Mouse (Mus musculus) monocyte, adult 2 months (primary cell): Measurements from ENCODE around the gene Il1b.
A peak's percentile ranks its signal among the peaks of the same experiment; 100 is the strongest.

Experiments used
- DNase-seq, 2 experiments: peaks; one replicate each; pipeline ENCODE4 v3.0.0; 2022; ENCODE audit warnings: low spot score in 2 of 2, low read depth in 1 of 2

Gene Il1b

DNA sequence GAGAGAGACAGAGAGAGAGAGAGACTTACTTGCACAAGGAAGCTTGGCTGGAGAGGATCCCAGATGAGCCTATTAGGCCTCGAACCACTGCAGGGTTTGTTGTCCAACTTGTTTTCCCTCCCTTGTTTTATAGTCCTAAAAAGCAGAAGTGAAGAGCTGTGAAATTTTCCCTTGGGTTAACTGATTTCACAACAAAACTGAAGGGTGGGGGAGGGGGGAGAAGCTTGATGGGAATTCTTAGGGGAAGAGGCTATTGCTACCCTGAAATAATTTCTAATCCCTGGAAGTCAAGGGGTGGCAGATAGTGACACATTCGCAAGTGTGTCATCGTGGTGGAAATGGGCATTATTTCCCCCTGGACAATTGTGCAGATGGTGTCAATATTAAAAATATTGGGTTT is at the start of gene Il1b:
Gene Il1b (minus strand): TSS at position 101 of the 400 bp plus-strand sequence.
- peak; percentile 5 to 44 for DNase-seq

DNA sequence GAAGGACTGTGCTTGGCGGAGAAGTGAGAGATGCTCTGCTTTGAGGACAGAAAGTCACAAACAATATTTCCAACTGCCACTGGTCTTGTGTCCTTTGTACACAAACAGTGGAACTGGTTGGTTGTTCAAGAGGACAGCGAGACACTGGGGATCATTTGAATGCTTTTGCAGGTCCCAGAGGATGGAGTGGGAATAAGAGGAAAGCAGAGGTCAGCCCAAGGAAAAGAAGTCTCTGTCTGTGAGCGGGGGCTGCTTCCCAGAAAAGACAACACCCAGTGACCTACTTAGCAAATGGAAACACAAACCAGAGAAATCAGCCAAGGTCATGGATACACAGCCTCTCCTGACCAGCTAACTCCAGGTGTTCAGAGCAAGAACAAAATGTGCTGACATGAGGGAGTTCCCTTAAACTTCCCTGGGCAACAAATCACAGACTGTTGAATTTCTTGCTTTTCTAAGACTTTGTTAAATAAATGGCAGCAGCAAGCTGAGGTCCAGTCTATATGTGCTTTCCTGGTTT is 48.5 kb upstream of the Il1b start:
- DNase-seq = no peak

DNA sequence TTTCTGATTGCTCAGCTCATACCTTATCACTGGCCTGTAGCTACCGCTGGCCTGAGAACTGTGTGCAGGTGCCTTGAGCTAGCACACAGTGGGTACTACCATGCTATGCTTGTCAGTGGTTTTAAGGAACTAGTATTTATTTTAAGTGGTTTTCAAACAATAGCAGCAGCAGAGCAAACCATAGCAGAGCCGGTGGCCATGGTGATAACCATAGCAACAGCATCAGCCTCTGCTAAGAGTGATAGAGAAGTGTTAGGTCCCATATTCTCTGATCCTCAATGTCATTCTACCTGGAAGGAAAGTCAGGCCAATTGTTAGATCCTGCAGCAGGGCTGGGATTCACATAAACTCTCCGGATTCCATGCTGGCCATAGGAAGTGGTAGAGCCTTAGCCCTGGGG is 43.7 kb upstream of the Il1b start:
- no peak for DNase-seq

DNA sequence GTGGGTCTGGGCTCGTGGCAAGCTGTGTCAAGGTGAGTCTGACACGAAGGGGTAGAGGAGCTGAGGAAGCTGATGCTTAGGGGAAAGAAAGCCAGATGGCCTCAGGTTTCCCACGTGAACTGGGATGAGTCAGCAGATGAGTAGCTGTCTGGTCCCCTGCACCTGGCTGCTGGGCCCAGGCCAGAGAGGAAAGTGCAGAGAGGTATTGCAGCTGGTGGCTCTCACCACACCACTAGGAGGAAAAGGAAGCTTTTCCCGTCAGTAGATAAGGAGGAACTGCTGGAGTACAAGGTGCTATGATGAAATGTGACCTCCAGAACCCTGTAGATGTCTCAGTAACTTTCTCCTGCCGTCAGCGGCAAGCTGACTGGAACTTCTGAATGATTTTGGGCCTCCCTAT is 42.5 kb upstream of the Il1b start:
- DNase-seq = no peak

DNA sequence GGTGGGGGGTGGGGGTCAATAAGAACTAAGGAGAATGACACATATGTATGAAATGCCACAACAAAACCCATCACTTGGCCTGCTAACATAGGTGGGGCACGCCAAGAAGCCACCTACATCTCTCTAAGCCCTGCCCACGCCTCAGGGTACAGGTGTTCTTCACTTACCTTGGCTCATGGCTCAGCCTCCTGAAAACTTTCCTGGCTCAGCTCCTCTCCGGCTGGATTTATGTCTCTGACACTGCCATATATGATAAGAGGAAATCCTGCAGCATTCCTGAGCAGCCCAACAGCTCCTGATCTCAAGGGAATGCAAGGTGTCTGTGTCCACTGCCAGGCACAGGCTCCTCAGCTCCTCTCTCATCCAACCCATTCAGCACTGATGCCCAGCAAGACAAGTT is 40.7 kb upstream of the Il1b start:
- DNase-seq = no peak

DNA sequence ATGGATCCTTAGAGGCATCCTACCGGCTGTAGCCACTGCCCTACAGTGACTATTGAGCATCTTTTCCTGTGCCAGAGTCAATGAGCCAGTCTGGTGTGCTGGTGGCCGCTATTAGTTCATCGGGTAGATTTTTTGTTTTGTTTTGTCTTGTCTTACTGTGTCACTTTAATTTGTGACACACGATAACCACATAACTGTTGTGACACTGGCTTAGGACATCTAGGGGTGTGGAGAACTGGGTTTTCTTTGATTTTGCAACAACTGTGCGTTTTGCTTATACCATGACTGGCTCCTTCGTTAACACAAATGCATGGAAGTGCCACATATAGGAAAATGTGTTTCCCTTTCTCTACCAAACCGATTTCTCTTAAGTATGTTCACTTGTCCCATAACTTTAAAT is 39.4 kb upstream of the Il1b start:
- DNase-seq = peak in 1 of 2 experiments; percentile 6

DNA sequence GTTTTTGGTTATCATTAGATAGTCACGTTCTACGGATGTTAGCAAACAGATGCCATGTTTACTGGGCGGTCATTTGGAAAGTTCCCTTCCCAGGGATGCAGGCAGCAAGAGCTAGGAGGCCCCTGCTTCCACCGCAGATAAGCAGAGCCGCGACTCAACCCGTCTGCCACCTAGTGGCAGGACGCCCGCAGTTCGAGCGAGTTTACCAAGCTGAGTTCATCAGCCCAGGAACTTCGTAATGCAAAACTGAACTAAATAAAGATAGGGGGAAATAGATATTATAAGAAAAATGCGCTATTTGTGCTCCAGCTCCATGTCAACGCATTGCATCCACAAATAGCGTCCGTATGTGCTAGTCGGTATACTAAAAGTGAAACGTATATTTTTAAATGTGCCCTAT is 37.5 kb upstream of the Il1b start:
- peak; percentile 9 to 45 for DNase-seq

DNA sequence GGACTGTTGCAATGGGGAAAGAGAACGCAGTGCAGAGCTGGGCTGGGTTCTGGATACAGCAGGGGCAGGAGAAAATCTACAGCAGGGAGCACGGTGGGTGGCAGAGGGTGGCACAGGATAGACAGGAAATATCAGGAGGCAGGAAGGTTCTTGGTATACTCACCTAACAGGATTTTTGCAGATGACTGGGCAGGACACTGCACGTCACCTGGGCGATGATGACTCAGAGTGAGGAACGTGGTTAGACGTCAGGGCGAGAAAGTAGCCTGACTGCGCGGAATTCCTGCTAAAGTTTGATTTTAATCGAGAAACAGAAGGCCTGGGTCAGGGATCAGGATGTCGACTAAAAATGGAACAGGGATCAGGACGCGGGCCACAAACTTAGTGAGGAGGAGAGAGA is 36.7 kb upstream of the Il1b start:
- no peak for DNase-seq

DNA sequence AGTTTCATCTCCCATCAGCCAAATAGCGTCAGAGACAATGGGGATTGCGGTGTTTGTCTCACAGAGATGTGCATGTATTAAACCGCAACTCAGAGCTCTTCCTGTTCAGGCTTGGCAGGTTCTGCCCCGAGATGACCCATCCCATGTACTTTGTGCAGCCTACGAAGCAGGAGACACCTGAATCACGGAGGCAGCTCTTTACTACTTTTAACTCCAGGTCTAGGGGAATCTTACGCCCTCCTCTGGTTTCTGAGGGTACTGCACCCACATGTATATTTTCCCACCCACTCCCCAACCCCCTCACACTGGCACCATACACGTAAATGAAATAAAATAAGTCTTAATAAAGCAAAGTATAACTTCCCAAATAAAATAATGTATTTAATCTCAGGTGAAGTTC is 35.6 kb upstream of the Il1b start:
- DNase-seq = no peak

DNA sequence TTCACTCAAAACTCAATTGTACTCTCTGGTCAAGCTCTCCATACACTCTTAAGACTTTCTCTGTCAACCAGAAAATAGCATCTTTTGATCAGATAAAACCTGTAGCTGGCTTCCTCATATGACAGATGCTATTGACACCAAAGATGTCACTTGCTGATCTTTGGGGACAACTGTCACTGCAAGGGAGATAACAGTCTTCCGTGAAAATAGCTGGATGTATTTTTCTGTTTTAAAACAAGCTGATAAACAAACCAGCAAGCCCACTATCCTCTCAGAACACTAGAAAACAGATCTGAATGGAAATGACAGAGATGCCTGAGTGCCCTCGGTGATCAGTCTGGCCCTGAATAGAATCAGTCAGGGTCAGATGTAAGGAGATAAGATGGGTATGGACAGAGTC is 32.8 kb upstream of the Il1b start:
- DNase-seq = no peak

DNA sequence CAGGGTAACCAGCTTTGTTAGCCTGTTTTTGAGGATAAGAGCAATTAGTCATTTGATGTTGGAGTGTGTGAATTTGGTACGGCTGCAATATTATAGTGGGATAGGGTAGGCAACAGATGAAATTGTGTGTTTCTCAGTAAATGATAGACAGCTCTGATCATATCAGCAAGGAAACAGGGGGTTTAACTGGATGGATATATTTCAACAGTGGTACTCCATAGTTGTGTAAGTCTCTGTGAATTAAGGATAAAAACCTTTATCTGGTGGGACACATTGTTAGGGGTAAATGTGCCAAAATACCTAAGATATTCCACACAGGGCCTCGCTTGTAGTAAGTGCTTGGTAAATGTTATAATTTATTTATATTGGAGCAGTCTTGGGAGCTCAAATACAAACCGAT is 31.4 kb upstream of the Il1b start:
- DNase-seq = no peak

DNA sequence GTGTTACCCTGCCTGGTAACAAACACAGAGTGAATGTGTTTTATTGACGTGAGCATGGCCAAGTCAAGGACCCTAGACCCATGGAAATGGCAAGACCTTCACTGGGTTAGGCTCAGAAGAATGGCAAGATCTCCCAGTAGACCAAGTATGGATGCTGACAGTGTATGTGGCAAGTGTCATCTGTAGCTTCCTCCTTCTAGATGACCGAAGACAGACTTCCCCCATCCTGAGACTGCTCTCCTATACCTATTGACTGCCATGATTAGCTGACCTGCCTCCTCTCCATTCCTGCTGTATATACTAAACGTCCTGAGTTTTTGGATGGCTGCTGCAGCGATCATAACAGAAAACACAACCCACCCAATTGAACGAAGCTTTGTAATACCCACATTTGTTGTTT is 30.9 kb upstream of the Il1b start:
- DNase-seq = no peak

DNA sequence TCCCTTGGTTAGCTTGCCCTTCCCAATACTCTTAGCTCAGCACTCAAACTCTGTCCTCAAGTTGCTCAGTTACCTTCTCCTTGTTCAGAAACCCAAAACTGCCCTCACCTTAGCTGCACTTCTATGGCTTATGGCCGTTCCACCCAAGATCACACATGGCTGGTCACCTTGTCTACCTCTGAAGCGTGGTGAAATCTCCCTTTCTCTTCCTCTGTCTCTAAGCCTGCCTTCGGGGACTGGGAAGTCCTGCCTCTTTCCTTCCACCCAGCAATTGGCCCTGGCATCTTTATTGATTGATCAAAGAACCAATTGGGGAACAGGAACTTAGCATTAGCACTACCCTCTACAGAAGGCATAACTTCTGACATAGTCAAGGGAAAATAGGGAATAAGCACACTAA is 27.2 kb upstream of the Il1b start:
- DNase-seq = no peak

DNA sequence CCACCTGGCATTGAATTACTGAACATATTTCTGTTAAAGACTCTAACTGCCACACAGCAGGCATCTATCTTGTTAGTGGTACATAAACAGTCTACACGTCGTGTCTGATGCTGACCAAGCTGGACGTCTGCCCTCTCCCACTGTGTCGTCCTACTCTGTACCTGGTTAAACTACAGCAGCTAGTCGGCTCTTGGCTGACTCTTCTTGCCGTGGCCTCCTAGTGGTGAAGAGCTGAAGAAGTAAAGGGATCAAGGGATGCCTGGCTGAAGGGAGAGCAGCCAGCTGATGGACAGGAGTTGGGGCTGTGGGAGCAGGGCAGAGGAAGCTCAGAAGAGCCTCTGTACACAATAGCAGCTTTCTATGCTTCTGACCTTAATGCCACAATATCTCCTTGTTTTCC is 22.6 kb upstream of the Il1b start:
- DNase-seq = no peak

DNA sequence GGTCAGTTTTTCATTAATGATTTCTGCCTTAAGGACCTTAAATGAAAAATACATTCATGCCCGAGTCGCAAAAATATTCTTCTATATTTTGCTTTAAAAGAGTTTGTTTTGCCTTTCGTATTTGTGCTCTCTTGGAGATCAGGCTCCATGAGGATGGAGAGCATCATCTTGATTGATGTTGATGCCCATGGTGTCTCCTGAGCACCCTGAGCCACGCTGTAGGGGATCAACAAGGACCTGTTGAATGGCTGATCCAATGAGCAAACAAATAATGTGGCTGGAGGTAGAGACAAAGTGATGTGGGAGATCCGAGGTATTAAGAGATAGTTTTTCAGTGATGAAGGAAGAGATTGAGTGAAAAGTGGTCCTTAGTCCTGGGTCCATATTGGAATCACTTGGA is 19.2 kb upstream of the Il1b start:
- no peak for DNase-seq

DNA sequence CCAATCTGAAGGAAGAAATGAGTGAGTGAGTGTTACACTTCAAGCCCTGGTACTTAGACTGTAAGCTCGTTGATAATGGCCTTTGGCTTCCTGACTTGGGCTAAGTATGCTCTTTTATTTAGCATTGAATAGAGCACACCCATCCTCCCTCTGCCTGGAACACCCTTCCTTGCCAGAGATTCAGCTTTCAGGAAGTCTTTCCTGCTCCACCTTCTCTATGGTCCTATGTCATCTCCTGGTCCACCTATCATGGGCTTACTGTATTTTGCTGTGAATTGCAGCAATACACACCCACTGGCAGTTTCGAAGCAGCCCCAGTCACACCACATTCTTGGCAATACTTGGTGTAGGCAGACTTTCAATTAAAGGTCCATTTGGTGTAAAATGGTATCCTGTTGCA is 18.4 kb upstream of the Il1b start:
- DNase-seq = no peak

DNA sequence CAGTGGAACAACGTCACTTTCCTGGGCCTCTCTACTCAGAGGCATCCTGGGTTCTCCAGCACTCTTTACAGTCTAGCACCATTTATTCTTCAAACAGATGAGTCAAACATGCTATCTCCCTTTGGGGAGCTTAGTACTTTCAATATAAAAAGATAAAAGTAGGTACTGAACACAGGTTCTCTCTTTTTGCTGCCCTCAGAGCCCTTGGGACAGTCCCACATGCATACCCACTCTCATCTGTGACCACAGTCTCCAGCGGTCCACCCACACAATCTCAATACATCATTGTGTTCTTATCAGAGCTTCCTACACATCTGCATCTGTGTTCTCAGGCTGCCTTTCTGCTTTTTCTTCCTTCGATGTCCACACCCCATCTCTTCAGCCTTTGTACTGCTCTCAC is 14.4 kb upstream of the Il1b start:
- no peak for DNase-seq

DNA sequence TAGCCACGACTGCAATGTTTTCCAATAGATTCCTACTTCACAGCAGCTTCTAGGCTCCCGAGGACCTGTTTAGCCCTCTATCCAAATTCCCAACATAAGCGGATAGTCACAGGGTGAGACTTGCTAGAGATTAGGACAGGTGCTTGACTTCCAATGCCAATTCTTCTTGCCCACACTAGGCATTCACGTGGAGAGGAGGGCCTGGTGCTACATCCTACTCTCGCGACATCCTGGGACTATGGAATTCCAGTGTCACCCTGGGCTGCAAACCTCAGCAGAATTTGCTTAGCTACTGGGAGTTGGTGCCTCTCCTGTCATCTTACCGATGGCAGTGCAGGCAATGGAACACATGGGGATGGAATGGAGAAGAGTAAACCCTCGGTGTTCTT is 13.3 kb upstream of the Il1b start:
- no peak for DNase-seq

DNA sequence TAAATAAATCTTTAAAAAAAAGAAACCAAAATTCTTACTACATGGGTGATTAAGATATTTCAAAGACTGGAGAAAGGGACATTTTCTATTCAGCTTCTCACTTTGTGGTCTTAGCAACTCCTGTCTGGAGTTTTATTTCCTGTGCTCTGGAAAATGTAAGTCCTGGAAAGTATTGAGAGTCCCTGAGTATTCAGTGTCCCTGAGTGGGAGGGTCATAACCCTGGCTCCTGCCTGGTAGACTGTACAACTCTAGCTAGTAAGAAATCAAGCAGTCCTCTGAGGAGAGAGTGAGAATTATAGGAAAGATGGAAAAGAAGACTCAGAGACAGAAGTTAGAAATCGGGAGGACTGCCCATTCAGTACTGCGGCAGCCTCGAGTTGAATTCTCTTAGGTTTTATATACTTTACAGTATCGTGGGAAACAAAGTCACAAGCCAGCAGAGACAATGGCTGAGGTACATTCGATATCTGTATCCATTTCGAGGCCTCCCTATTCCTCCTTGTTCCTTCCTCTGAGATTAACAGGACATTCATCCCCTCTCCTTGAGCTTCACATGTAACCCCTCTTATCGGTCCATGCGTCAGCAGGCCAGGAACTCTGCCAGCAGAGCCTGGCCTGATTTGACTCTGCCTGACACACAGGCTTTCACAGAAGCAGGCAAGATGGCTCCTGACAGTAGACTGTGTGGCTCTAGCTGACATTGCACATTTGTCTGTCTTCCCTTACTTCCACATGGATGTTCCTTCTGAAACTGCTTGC is 12.8 kb upstream of the Il1b start:
- DNase-seq = no peak

DNA sequence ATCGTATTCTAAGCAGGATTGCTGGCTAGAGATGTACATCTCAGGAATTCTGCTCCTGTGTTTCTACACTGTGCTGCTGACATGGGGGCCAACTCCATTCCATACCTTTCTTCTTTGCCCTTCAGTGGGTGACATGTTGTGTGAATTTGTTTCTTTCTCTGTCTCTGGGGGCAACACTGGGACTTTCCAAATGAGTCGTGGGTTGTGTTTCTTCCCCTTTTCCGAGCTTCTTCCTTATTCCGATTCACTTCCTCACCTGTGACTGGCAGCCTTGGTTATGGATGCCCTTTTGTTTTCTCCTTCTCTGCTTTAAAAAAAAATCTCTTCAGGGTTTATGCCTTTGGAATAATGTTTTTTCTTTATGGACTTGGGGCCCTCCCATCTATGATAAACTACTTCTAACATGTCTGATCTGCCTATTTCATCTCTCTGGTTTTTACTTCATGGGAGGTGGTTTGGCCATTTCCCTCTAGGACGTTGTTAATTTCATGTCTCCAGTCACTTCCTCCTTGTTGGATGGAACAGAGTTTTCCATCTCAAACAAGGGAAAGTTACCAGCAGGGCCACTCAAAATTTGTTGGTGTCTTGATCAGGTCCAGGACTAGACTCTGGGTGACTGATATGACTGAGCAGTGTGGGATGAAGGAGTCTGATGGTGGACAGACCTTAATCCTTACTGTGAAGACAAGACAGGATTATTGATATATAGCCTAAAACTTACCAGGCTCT is 10.0 kb upstream of the Il1b start:
- DNase-seq = peak; percentile 12 to 48

DNA sequence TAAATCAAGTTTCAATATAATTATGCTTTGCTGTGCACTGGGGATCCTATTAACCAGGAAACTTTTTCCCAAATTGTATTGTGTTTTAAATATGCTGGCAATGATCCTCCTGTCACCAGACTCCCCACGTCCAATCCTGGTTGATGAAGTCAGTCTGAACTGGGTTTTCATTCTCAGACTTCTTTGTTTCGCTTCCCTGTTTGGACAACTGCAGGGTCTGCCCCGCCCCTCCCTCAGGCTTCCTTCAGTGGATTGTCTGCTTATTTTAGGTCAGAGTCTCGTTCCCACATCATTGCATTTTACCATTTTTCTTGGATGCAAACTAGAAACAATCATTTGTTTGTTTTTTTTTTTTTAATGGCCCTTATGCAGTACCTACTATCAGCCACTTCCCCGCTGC is 9.3 kb upstream of the Il1b start:
- DNase-seq = peak; percentile 56 to 64

DNA sequence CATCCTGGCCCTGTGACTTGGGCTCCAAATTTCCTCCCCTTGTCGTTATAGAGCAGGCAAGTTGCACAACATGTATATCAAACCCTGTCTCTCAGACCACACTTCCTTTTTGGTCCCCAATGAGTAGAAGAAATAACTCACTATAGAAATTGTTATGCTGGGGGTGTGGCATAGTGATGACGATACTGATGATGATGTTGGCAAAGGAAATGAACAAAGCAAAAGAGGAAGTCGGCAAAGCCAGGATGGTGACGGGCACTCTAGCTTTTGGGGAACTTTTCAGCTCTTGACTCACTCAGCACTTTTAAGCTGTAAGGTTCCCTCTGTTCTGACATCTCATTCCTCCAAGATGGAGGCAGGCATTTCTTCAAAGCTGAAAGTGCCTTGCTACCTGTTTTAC is 2.4 kb upstream of the Il1b start:
- peak; percentile 78 to 87 for DNase-seq

DNA sequence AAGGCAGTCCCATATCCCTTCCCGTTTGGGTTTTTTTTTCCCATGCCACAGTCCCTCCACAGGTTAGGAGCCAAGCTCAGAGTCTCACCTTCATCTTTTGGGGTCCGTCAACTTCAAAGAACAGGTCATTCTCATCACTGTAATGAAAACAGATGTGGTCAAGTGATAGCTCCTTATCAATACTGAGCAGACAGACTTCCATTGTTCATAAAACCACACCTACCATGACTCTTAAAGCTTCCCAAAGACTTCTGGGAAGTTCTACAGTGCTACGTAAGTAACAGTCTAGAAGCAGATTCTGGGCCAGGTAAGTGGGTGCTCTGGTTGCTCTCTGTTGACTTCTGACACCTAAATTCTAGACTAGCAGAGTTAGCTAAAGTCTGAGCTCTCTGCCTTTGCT is 1.3 kb downstream of the Il1b start:
- DNase-seq = no peak
